Mouse (Mus musculus) lung, postnatal 0 days (tissue): ENCODE results near the gene Xrn1.
"Not testable (repeated sequence)": the region's sequence is repeated elsewhere in the genome, so short reads cannot be mapped to it uniquely, and the experiment has no call there.

Source experiments
- CTCF ChIP-seq: IDR thresholded peaks from 2 replicates; pipeline ENCODE4 v1.5.1; 2016; ENCODE audit warnings: antibody characterized with exemption, mild to moderate bottlenecking
- EP300 ChIP-seq: IDR thresholded peaks from 2 replicates; pipeline ENCODE4 v1.6.1; 2016; ENCODE audit warnings: antibody characterized with exemption, mild to moderate bottlenecking, control low read depth

DNA sequence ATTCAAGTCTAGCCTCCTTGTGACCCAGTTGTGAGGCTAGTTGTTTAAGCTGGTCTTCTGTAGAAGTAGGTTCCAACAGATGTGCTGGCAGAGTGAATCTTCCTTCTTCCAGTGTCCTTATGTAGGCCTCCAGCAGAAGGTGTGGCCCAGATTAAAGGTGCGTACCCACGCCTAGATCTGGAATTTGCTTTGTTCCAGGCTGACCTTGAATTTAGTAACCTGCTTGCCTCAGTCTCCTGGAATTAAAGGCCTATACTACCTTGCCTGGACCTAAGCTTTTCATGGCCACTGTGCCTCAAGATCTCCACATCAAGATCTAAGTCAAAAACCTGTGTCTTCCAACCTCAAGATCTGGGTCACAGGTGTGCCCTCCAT, 4.2 kb downstream of the Xrn1 start:
- not testable (repeated sequence) for TF ChIP-seq CTCF, EP300
